17 mouse cellular contexts compared by ENCODE assay signal in genomic region chr5:90229760-90230159, GRCm38 (mm10).
"Had no signal": no experiment of that assay in that cellular context is flagged by ENCODE, and none has a peak within 500 bp of the region (broad histone marks: within the 10 kb centered on the region; RNA-seq: fewer than 3 reads in every experiment).

No protein-coding gene starts in this region.

- H3K27me3 ChIP-seq: lung, embryonic 15.5 days; megakaryocyte, embryonic 14.5 days; midbrain, embryonic 13.5 days; midbrain, embryonic 15.5 days; neural tube, embryonic 12.5 days; stomach, embryonic 15.5 days had no signal

- DNase-seq: lung, adult 2 months; lung, postnatal 14 days; lung, postnatal 36 days; right cerebral cortex, postnatal 14 days; thymus, adult 2 months; thymus, postnatal 25 days; thymus, postnatal 4 days had no signal

- H3K4me3 ChIP-seq: lung, embryonic 15.5 days; megakaryocyte, embryonic 14.5 days; midbrain, embryonic 13.5 days; midbrain, embryonic 15.5 days; neural tube, embryonic 12.5 days; stomach, embryonic 15.5 days had no signal

- H3K27ac ChIP-seq: lung, embryonic 15.5 days; macrophage; midbrain, embryonic 13.5 days; midbrain, embryonic 15.5 days; neural tube, embryonic 12.5 days; stomach, embryonic 15.5 days; stomach, postnatal 0 days had no signal

- H3K4me2 ChIP-seq: lung, embryonic 15.5 days; midbrain, embryonic 11.5 days; midbrain, embryonic 13.5 days; midbrain, embryonic 15.5 days; neural tube, embryonic 12.5 days; stomach, embryonic 15.5 days had no signal

- H3K9ac ChIP-seq: lung, embryonic 15.5 days; midbrain, embryonic 13.5 days; midbrain, embryonic 15.5 days; neural tube, embryonic 12.5 days; stomach, embryonic 15.5 days had no signal

- H3K9me3 ChIP-seq: lung, embryonic 15.5 days; megakaryocyte, embryonic 14.5 days; midbrain, embryonic 13.5 days; midbrain, embryonic 15.5 days; neural tube, embryonic 12.5 days; stomach, embryonic 15.5 days had no signal

- H3K4me1 ChIP-seq: lung, embryonic 15.5 days; midbrain, embryonic 13.5 days; midbrain, embryonic 15.5 days; neural tube, embryonic 12.5 days; stomach, embryonic 15.5 days had no signal

- ATAC-seq: lung, postnatal 0 days; midbrain, embryonic 13.5 days; midbrain, embryonic 15.5 days had no signal
